Mouse (Mus musculus): ENCODE measurements at regions not wholly inside any gene's neighbourhood (a gene's known extent, or its start where the extent isn't known, plus 50 kb on each side); places are given as distances from the start of the nearest gene placed in this dataset.

- DNase-seq = peak in 1 of 2 experiments; percentile 5
Observed at GRCm38 (mm10) chrX:61119499-61119898, 65.9 kb downstream of the Cdr1 start.

- DNase-seq = no peak
Observed at GRCm38 (mm10) chrX:61117368-61117767, 68.0 kb downstream of the Cdr1 start.

- DNase-seq = no peak
Observed at GRCm38 (mm10) chrX:61116010-61116447, 69.3 kb downstream of the Cdr1 start.
